Mouse (Mus musculus) adrenal gland, postnatal 25 days (tissue): ENCODE results near the gene Cript. TPM values are rescaled to one million over a fixed set of nuclear protein-coding genes. Genes with fewer than 3 reads are reported as not detected.
"Not testable (repeated sequence)": the region's sequence is repeated elsewhere in the genome, so short reads cannot be mapped to it uniquely, and the experiment has no call there.

Experiments
- DNase-seq: peaks from one replicate; pipeline ENCODE4 v3.0.0; 2021; ENCODE audit warnings: mixed read lengths
- total RNA-seq: library from RNA; stranded (reverse); gene quantifications from 2 replicates; pipeline ENCODE4 v1.2.3, GENCODE M21; 2021

Cript gene
- total RNA-seq, 1 experiment from 2014 or later, result 67.1 TPM

GRCm38 (mm10) chr17:87050469-87051175 is 25.3 kb downstream of the Cript start:
- DNase-seq, result peak; percentile 77

- DNase-seq, result no peak
These were observed 26.3 kb downstream of the Cript start for GRCm38 (mm10) chr17:87051652-87052051.

- DNase-seq, result no peak
These were observed 27.1 kb downstream of the Cript start for GRCm38 (mm10) chr17:87052432-87052831.

GRCm38 (mm10) chr17:87053921-87054320 is 28.6 kb downstream of the Cript start:
- peak; percentile 33 for DNase-seq

GRCm38 (mm10) chr17:87055051-87055459 is 29.7 kb downstream of the Cript start:
- peak; percentile 81 for DNase-seq

GRCm38 (mm10) chr17:87055663-87056062 is 30.3 kb downstream of the Cript start:
- DNase-seq, result no peak

GRCm38 (mm10) chr17:87056761-87057160 is 31.4 kb downstream of the Cript start:
- no peak for DNase-seq

- no peak for DNase-seq
These were observed 32.3 kb downstream of the Cript start for GRCm38 (mm10) chr17:87057486-87058266.

- no peak for DNase-seq
These were observed 37.3 kb downstream of the Cript start for GRCm38 (mm10) chr17:87062639-87063038.

GRCm38 (mm10) chr17:87063461-87063860 is 38.1 kb downstream of the Cript start:
- no peak for DNase-seq

GRCm38 (mm10) chr17:87063969-87064368 is 38.6 kb downstream of the Cript start:
- no peak for DNase-seq

- no peak for DNase-seq
These were observed 43.6 kb downstream of the Cript start for GRCm38 (mm10) chr17:87068997-87069396.

GRCm38 (mm10) chr17:87072183-87072582 is 46.8 kb downstream of the Cript start:
- DNase-seq, result not testable (repeated sequence)

GRCm38 (mm10) chr17:87072766-87073440 is 47.6 kb downstream of the Cript start:
- DNase-seq, result no peak

- no peak for DNase-seq
These were observed 48.1 kb downstream of the Cript start for GRCm38 (mm10) chr17:87073470-87073869.

GRCm38 (mm10) chr17:87078217-87078616 is 52.9 kb downstream of the Cript start:
- not testable (repeated sequence) for DNase-seq

- DNase-seq, result no peak
These were observed 55.4 kb downstream of the Cript start for GRCm38 (mm10) chr17:87080724-87081123.

- DNase-seq, result no peak
These were observed 57.2 kb downstream of the Cript start for GRCm38 (mm10) chr17:87082547-87082946.

- no peak for DNase-seq
These were observed 58.3 kb downstream of the Cript start for GRCm38 (mm10) chr17:87083671-87084070.
